In genomic region chr3:96198181-96198580, GRCm38 (mm10) we compare ENCODE assay signal across 8 mouse cellular contexts. TPM values are rescaled to one million over a fixed set of nuclear protein-coding genes. Genes with fewer than 3 reads are reported as not detected.
DNase-seq lines count a peak whose midpoint lies in the region; ATAC-seq and TF ChIP-seq lines count a peak whose summit lies in the region.

No protein-coding gene starts in this region.

- no peaks in the 10 kb centered on the region for H3K27me3 ChIP-seq in hindbrain, embryonic 14.5 days (ENCODE audit: control insufficient read depth, insufficient read depth, low read length)
- H3K27me3 ChIP-seq in thymus, adult 2 months (ENCODE audit: control insufficient read depth, insufficient read depth, low read length) = no peaks in the 10 kb centered on the region

- peak overlapping the region; percentile 76 for H3K4me2 ChIP-seq in hindbrain, embryonic 14.5 days (replicated peaks)

- no peak for TF ChIP-seq CTCF in left cerebral cortex, adult 2 months (IDR thresholded peaks at IDR 0.05)
- no peak for TF ChIP-seq CTCF in thymus, adult 2 months (IDR thresholded peaks at IDR 0.05; ENCODE audit: borderline replicate concordance, control insufficient read depth, extremely low read depth, insufficient read depth, low read length, poor library complexity)

- TF ChIP-seq POLR2A in thymus, adult 2 months (IDR thresholded peaks at IDR 0.05; ENCODE audit: control insufficient read depth, extremely low read depth, insufficient read depth, low read length, poor library complexity) = no peak

- H3K9ac ChIP-seq in hindbrain, embryonic 14.5 days = peak overlapping the region; percentile 81

- H3K9me3 ChIP-seq in hindbrain, embryonic 14.5 days (ENCODE audit: control insufficient read depth, low read length) = no peaks in the 10 kb centered on the region

- DNase-seq in left cerebral cortex, adult 2 months (ENCODE audit: extremely low spot score in 1 of 2, low spot score in 2 of 2) = no peak
- no peak for DNase-seq in left cerebral cortex, postnatal 14 days (ENCODE audit: low spot score in 2 of 2)
- DNase-seq in hindbrain, embryonic 14.5 days (ENCODE audit: low spot score) = peak; percentile 60
- peak; percentile 50 for DNase-seq in lung, postnatal 25 days (ENCODE audit: low spot score)
- DNase-seq in thymus, adult 2 months = peak; percentile 51
- DNase-seq in frontal cortex, postnatal 25 days (ENCODE audit: low spot score in 2 of 2) = no peak

- WGBS in hindbrain, embryonic 14.5 days = 5% methylated on average over 6 of the region's 6 CpGs
- 2% methylated on average over 6 of the region's 6 CpGs for WGBS in thymus, adult 2 months

- no peak overlapping the region; the same call in 1 of the 2 replicates for H3K27ac ChIP-seq in left cerebral cortex, adult 2 months
- no peak overlapping the region for H3K27ac ChIP-seq in brown adipose tissue, adult 24 weeks (replicated peaks; ENCODE audit: low read depth, low read length)
- peak overlapping the region; percentile 44; the same call in 1 of the 2 replicates for H3K27ac ChIP-seq in hindbrain, embryonic 14.5 days
- H3K27ac ChIP-seq in thymus, adult 2 months (ENCODE audit: control insufficient read depth, insufficient read depth, low read length) = peak overlapping the region; percentile 96

- H3K4me1 ChIP-seq in brown adipose tissue, adult 24 weeks (ENCODE audit: control insufficient read depth, insufficient read depth, insufficient read length, low read length) = no peaks in the 10 kb centered on the region
- peaks cover 16% of the 10 kb centered on the region for H3K4me1 ChIP-seq in hindbrain, embryonic 14.5 days (replicated peaks; ENCODE audit: control insufficient read depth, insufficient read depth, low read length)
- peaks cover 22% of the 10 kb centered on the region for H3K4me1 ChIP-seq in thymus, adult 2 months (replicated peaks; ENCODE audit: control insufficient read depth, insufficient read depth, low read length)

- peak; percentile 32; the same call in 1 of the 2 replicates for ATAC-seq in hindbrain, embryonic 14.5 days (ENCODE audit: low FRiP score)
- ATAC-seq in frontal cortex, adult (ENCODE audit: low TSS enrichment) = no peak

- peaks cover 17% of the 10 kb centered on the region for H3K36me3 ChIP-seq in hindbrain, embryonic 14.5 days (replicated peaks; ENCODE audit: control insufficient read depth, insufficient read depth)
- H3K36me3 ChIP-seq in thymus, adult 2 months (ENCODE audit: control insufficient read depth, insufficient read depth, low read length) = no peaks in the 10 kb centered on the region

- intact Hi-C loops in left cerebral cortex, adult 2 months (cut with DNase I) = no loop called here
- intact Hi-C loops in left cerebral cortex, postnatal 14 days (cut with DNase I) = no loop called here

- H3K4me3 ChIP-seq in left cerebral cortex, adult 2 months = peak overlapping the region; percentile 57; the same call in 1 of the 2 replicates
- peak overlapping the region; percentile 3; the same call in 1 of the 2 replicates for H3K4me3 ChIP-seq in brown adipose tissue, adult 24 weeks (ENCODE audit: insufficient read depth, low read depth, low read length)
- peak overlapping the region; percentile 53 for H3K4me3 ChIP-seq in hindbrain, embryonic 14.5 days (replicated peaks; ENCODE audit: low read length)
- peak overlapping the region; percentile 27; the same call in 1 of the 2 replicates for H3K4me3 ChIP-seq in thymus, adult 2 months (ENCODE audit: control insufficient read depth, insufficient read depth, low read length)

RNA-seq across cellular contexts. Expression of gene Sv2a, which starts 17.2 kb away (rescaled TPM):
- 100 to 1,000 TPM; 408 TPM for total RNA-seq in left cerebral cortex, adult 2 months (2021)
- 100 to 1,000 TPM; 448 to 477 TPM for total RNA-seq in left cerebral cortex, postnatal 14 days (2021)
- not detected in 2 replicates for polyA plus RNA-seq in brown adipose tissue, adult 24 weeks (2012; ENCODE audit: insufficient read depth, insufficient read length, missing spikeins)
- 95.7 and 111 TPM in 2 replicates for polyA plus RNA-seq in hindbrain, embryonic 14.5 days (2014; fragmentation: Nextera tagmentation; extraction: Ambion mirVana)
- polyA plus RNA-seq in thymus, adult 2 months (2012; rRNA removed) = 3.7 and 4.4 TPM in 2 replicates

RNA-seq across cellular contexts. Expression of gene Bola1, which starts 21.3 kb away (rescaled TPM):
- total RNA-seq in left cerebral cortex, adult 2 months (2021) = 10 to 100 TPM; 14.8 to 15.1 TPM
- total RNA-seq in left cerebral cortex, postnatal 14 days (2021) = 10 to 100 TPM; 16.8 to 17.6 TPM
- 36.7 and 42.5 TPM in 2 replicates for polyA plus RNA-seq in brown adipose tissue, adult 24 weeks (2012; ENCODE audit: insufficient read depth, insufficient read length, missing spikeins)
- polyA plus RNA-seq in hindbrain, embryonic 14.5 days (2014; fragmentation: Nextera tagmentation; extraction: Ambion mirVana) = 57.0 and 72.4 TPM in 2 replicates
- polyA plus RNA-seq in thymus, adult 2 months (2012; rRNA removed) = 54.1 and 55.4 TPM in 2 replicates

RNA-seq across cellular contexts. Expression of gene Hist2h2ab, which starts 21.5 kb away (rescaled TPM):
- 10 to 100 TPM; 10.4 to 10.8 TPM for total RNA-seq in left cerebral cortex, adult 2 months (2021)
- total RNA-seq in left cerebral cortex, postnatal 14 days (2021) = 10 to 100 TPM in 1 of 2 experiments, 1 to 10 TPM in 1; 7.4 to 11.7 TPM
- not detected in 2 replicates for polyA plus RNA-seq in brown adipose tissue, adult 24 weeks (2012; ENCODE audit: insufficient read depth, insufficient read length, missing spikeins)
- polyA plus RNA-seq in hindbrain, embryonic 14.5 days (2014; fragmentation: Nextera tagmentation; extraction: Ambion mirVana) = 0.55 TPM in 1 of 2 replicates, not detected in the other
- 6.1 and 15.8 TPM in 2 replicates for polyA plus RNA-seq in thymus, adult 2 months (2012; rRNA removed)

RNA-seq across cellular contexts. Expression of gene Hist2h2ac, which starts 22.5 kb away (rescaled TPM):
- 10 to 100 TPM; 20.6 to 30.5 TPM for total RNA-seq in left cerebral cortex, adult 2 months (2021)
- total RNA-seq in left cerebral cortex, postnatal 14 days (2021) = 10 to 100 TPM; 20.6 to 28.7 TPM
- not detected in 2 replicates for polyA plus RNA-seq in brown adipose tissue, adult 24 weeks (2012; ENCODE audit: insufficient read depth, insufficient read length, missing spikeins)
- polyA plus RNA-seq in hindbrain, embryonic 14.5 days (2014; fragmentation: Nextera tagmentation; extraction: Ambion mirVana) = 1.9 and 2.3 TPM in 2 replicates
- 149 and 173 TPM in 2 replicates for polyA plus RNA-seq in thymus, adult 2 months (2012; rRNA removed)

RNA-seq across cellular contexts. Expression of gene Hist2h2be, which starts 22.7 kb away (rescaled TPM):
- 1 to 10 TPM; 5.4 to 5.6 TPM for total RNA-seq in left cerebral cortex, adult 2 months (2021)
- total RNA-seq in left cerebral cortex, postnatal 14 days (2021) = 1 to 10 TPM; 2.3 to 3.8 TPM
- polyA plus RNA-seq in brown adipose tissue, adult 24 weeks (2012; ENCODE audit: insufficient read depth, insufficient read length, missing spikeins) = 13.2 and 16.0 TPM in 2 replicates
- 4.7 and 5.0 TPM in 2 replicates for polyA plus RNA-seq in hindbrain, embryonic 14.5 days (2014; fragmentation: Nextera tagmentation; extraction: Ambion mirVana)
- polyA plus RNA-seq in thymus, adult 2 months (2012; rRNA removed) = 14.7 and 16.7 TPM in 2 replicates

Comparison
In these comparisons a context has a peak if more than half of its experiments do, and no peak if none do; other contexts are left out.
1. DNase-seq: peak in hindbrain, embryonic 14.5 days (single experiment), lung, postnatal 25 days (single experiment) and thymus, adult 2 months (single experiment); none in left cerebral cortex, adult 2 months (0 of 2), left cerebral cortex, postnatal 14 days (0 of 2) and frontal cortex, postnatal 25 days (0 of 2).
2. H3K27ac ChIP-seq: peak in hindbrain, embryonic 14.5 days (single experiment) and thymus, adult 2 months (single experiment); none in left cerebral cortex, adult 2 months (single experiment) and brown adipose tissue, adult 24 weeks (single experiment).
3. H3K4me3 ChIP-seq: peak in every context shown above with its lines; median percentile 57 in left cerebral cortex, adult 2 months; 53 in hindbrain, embryonic 14.5 days; 27 in thymus, adult 2 months; 3 in brown adipose tissue, adult 24 weeks.
4. RNA of gene Sv2a, which starts 17.2 kb away (polyA plus RNA-seq): 95.7 to 111 TPM in hindbrain, embryonic 14.5 days; 3.7 to 4.4 TPM in thymus, adult 2 months and not detected in brown adipose tissue, adult 24 weeks; every median in the first group is over 10 times any median in the second.